Mouse (Mus musculus) bone marrow, adult 2 months (tissue): ENCODE data around the gene Pcyt2. TPM values are rescaled to one million over a fixed set of nuclear protein-coding genes. Genes with fewer than 3 reads are reported as not detected.

ENCODE experiments used
- H3K27ac ChIP-seq: fragments of 200-500 bp; 2 replicates; pipeline ENCODE4 v1.5.1; 2012; ENCODE audit warnings: low read depth, mild to moderate bottlenecking, control low read depth, inconsistent platforms, low read length; ENCODE audit not compliant: control insufficient read depth, poor library complexity, insufficient read depth
- H3K4me1 ChIP-seq: fragments of 200-500 bp; 2 replicates; pipeline ENCODE4 v1.6.1; 2011; ENCODE audit warnings: low read length; ENCODE audit not compliant: control insufficient read depth, insufficient read depth
- H3K4me3 ChIP-seq: fragments of 200-500 bp; replicated peaks from 2 replicates; pipeline ENCODE3; 2011; ENCODE audit warnings: mild to moderate bottlenecking, low read depth, low read length, control low read depth; ENCODE audit not compliant: control insufficient read depth
- CTCF ChIP-seq: fragments of 200-500 bp; IDR thresholded peaks from 2 replicates; pipeline ENCODE4 v1.5.1; 2011; ENCODE audit warnings: low read length, control low read depth; ENCODE audit not compliant: control insufficient read depth, insufficient read depth
- POLR2A ChIP-seq: fragments of 200-500 bp; IDR thresholded peaks from 2 replicates; pipeline ENCODE4 v1.6.1; 2011; ENCODE audit warnings: low read depth, mild to moderate bottlenecking, control low read depth, low read length, borderline replicate concordance; ENCODE audit not compliant: control insufficient read depth
- WGBS: fragments of 180-500 bp; shearing (Covaris S2); methylation state at CpG from one replicate; pipeline ENCODE4 v1.1.7; 2018; 5-methylcytosine and 5-hydroxymethylcytosine counted together
- polyA plus RNA-seq: library from polyadenylated mRNA; stranded (reverse); fragments of >200 nt; gene quantifications from 2 replicates; pipeline ENCODE4 v1.2.4, GENCODE M21; 2011; ENCODE audit warnings: low replicate concordance; ENCODE audit not compliant: missing spikeins, insufficient read depth, insufficient read length

The Pcyt2 gene
- polyA plus RNA-seq, 1 experiment: 46.8 TPM

GRCm38 (mm10) chr11:120625152-120625775, 7.5 kb upstream of the Pcyt2 start, which contains the start of gene Sirt7:
TSS of gene Sirt7 (minus strand) at chr11:120625240.
- Histone ChIP-seq H3K4me3 (peak within 1 kb of the TSS; percentile 85), H3K4me1 (peaks cover 10% of the 10 kb centered on the region), H3K27ac (peak within 1 kb of the TSS; percentile 95)
- TF ChIP-seq POLR2A (no peak), CTCF (no peak)
- WGBS: 4% methylated on average over 5 of the region's 5 CpGs

GRCm38 (mm10) chr11:120624680-120625111, 7.0 kb upstream of the Pcyt2 start:
- peaks cover 10% of the 10 kb centered on the region for H3K4me1 ChIP-seq
- WGBS: under 1% methylated on average over 53 of the region's 53 CpGs

GRCm38 (mm10) chr11:120623961-120624679, 6.4 kb upstream of the Pcyt2 start:
- H3K27ac ChIP-seq: peak overlapping the region; percentile 95
- 11% methylated on average over 30 of the region's 30 CpGs for whole genome bisulfite sequencing
- peak overlapping the region; percentile 85 for H3K4me3 ChIP-seq
- TF ChIP-seq CTCF: peak; percentile 86
- TF ChIP-seq POLR2A: no peak
- H3K4me1 ChIP-seq: peaks cover 10% of the 10 kb centered on the region

More at GRCm38 (mm10) chr11:120624680-120625111, 7.0 kb upstream of the Pcyt2 start:
- Histone ChIP-seq H3K4me3 (peak overlapping the region; percentile 85), H3K27ac (peak overlapping the region; percentile 95)
- TF ChIP-seq CTCF (no peak), POLR2A (peak; percentile 88; the same call in 1 of the 2 replicates)

GRCm38 (mm10) chr11:120622805-120623204, 5.1 kb upstream of the Pcyt2 start:
- TF ChIP-seq POLR2A: no peak
- no peak for TF ChIP-seq CTCF
- WGBS: 89% methylated on average over 6 of the region's 6 CpGs
- Histone ChIP-seq H3K27ac (no peak overlapping the region), H3K4me3 (no peak overlapping the region), H3K4me1 (peaks cover 7% of the 10 kb centered on the region)

- H3K27ac ChIP-seq: no peak overlapping the region
- no peak overlapping the region for H3K4me3 ChIP-seq
- TF ChIP-seq CTCF: no peak
- no peak for TF ChIP-seq POLR2A
- H3K4me1 ChIP-seq: peaks cover 3% of the 10 kb centered on the region
- 93% methylated on average over 14 of the region's 14 CpGs for WGBS
These were observed 2.5 kb upstream of the Pcyt2 start for GRCm38 (mm10) chr11:120620195-120620594.

GRCm38 (mm10) chr11:120618619-120619535, 1.1 kb upstream of the Pcyt2 start:
- Histone ChIP-seq H3K27ac (peak overlapping the region; percentile 12; the same call in 1 of the 2 replicates), H3K4me3 (no peak overlapping the region), H3K4me1 (peaks cover 2% of the 10 kb centered on the region; the same call in 1 of the 2 replicates)
- no peak for TF ChIP-seq CTCF
- TF ChIP-seq POLR2A: no peak
- WGBS: 93% methylated on average over 25 of the region's 25 CpGs

- Histone ChIP-seq H3K27ac (no peak overlapping the region; the same call in 1 of the 2 replicates), H3K4me3 (peak overlapping the region; percentile 33), H3K4me1 (peaks cover 2% of the 10 kb centered on the region; the same call in 1 of the 2 replicates)
- TF ChIP-seq POLR2A: no peak
- no peak for TF ChIP-seq CTCF
- WGBS: 36% methylated on average over 4 of the region's 4 CpGs
These were observed 980 bp downstream of the Pcyt2 start for GRCm38 (mm10) chr11:120616617-120617294.
